Mouse (Mus musculus): ENCODE data around the gene Sult2b1. TPM values are rescaled to one million over a fixed set of nuclear protein-coding genes. Genes with fewer than 3 reads are reported as not detected.
A peak's percentile ranks its signal among the peaks of the same experiment; 100 is the strongest.

Sult2b1 gene
- polyA plus RNA-seq, 1 experiment from 2014 or later: 1.4 TPM

- Histone ChIP-seq H3K27ac (ENCODE audit: low read depth, low read length) (no peak overlapping the region), H3K4me1 (replicated peaks; ENCODE audit: control insufficient read depth, insufficient read depth, low read length) (peaks cover 32% of the 10 kb centered on the region), H3K9ac (ENCODE audit: low read length) (no peak overlapping the region), H3K9me3 (ENCODE audit: control insufficient read depth, low read length) (no peaks in the 10 kb centered on the region), H3K4me2 (ENCODE audit: low read depth, low read length, severe bottlenecking) (no peak overlapping the region), H3K4me3 (ENCODE audit: low read depth, low read length) (no peak overlapping the region), H3K27me3 (ENCODE audit: control insufficient read depth, insufficient read depth, low read length) (no peaks in the 10 kb centered on the region), H3K36me3 (ENCODE audit: control insufficient read depth, insufficient read depth, low read length) (peaks cover 18% of the 10 kb centered on the region; the same call in 1 of the 2 replicates)
- no peak for DNase-seq (ENCODE audit: low spot score)
- WGBS: 90% methylated on average over 21 of the region's 21 CpGs
- no peak for ATAC-seq (replicated peaks; ENCODE audit: low FRiP score)
Measured at GRCm38 (mm10) chr7:45712022-45712757, 72.3 kb downstream of the Sult2b1 start.

- Histone ChIP-seq H3K9me3 (ENCODE audit: control insufficient read depth, low read length) (no peaks in the 10 kb centered on the region), H3K27ac (ENCODE audit: low read depth, low read length) (no peak overlapping the region), H3K36me3 (ENCODE audit: control insufficient read depth, insufficient read depth, low read length) (peaks cover 18% of the 10 kb centered on the region; the same call in 1 of the 2 replicates), H3K27me3 (ENCODE audit: control insufficient read depth, insufficient read depth, low read length) (no peaks in the 10 kb centered on the region), H3K4me2 (ENCODE audit: low read depth, low read length, severe bottlenecking) (no peak overlapping the region), H3K4me1 (replicated peaks; ENCODE audit: control insufficient read depth, insufficient read depth, low read length) (peaks cover 28% of the 10 kb centered on the region), H3K9ac (ENCODE audit: low read length) (no peak overlapping the region), H3K4me3 (ENCODE audit: low read depth, low read length) (no peak overlapping the region)
- ATAC-seq (replicated peaks; ENCODE audit: low FRiP score) (no peak), DNase-seq (ENCODE audit: low spot score) (no peak)
- WGBS: 93% methylated on average over 24 of the region's 24 CpGs
Measured at GRCm38 (mm10) chr7:45711316-45712021, 73.0 kb downstream of the Sult2b1 start.

GRCm38 (mm10) chr7:45710477-45711191, 73.8 kb downstream of the Sult2b1 start:
- H3K27me3 ChIP-seq (ENCODE audit: control insufficient read depth, insufficient read depth, low read length): no peaks in the 10 kb centered on the region
- no peak overlapping the region for H3K4me3 ChIP-seq (ENCODE audit: low read depth, low read length)
- H3K36me3 ChIP-seq (ENCODE audit: control insufficient read depth, insufficient read depth, low read length): peaks cover 18% of the 10 kb centered on the region; the same call in 1 of the 2 replicates
- no peak for ATAC-seq (replicated peaks; ENCODE audit: low FRiP score)
- no peaks in the 10 kb centered on the region for H3K9me3 ChIP-seq (ENCODE audit: control insufficient read depth, low read length)
- no peak overlapping the region for H3K4me2 ChIP-seq (ENCODE audit: low read depth, low read length, severe bottlenecking)
- peaks cover 29% of the 10 kb centered on the region for H3K4me1 ChIP-seq (replicated peaks; ENCODE audit: control insufficient read depth, insufficient read depth, low read length)
- no peak overlapping the region for H3K9ac ChIP-seq (ENCODE audit: low read length)
- 94% methylated on average over 20 of the region's 20 CpGs for WGBS
- H3K27ac ChIP-seq (ENCODE audit: low read depth, low read length): no peak overlapping the region
- DNase-seq (ENCODE audit: low spot score): no peak

GRCm38 (mm10) chr7:45709677-45710355, 74.7 kb downstream of the Sult2b1 start:
- H3K9ac ChIP-seq (ENCODE audit: low read length): no peak overlapping the region
- H3K27me3 ChIP-seq (ENCODE audit: control insufficient read depth, insufficient read depth, low read length): no peaks in the 10 kb centered on the region
- 73% methylated on average over 14 of the region's 14 CpGs for WGBS
- DNase-seq (ENCODE audit: low spot score): no peak
- no peak overlapping the region for H3K4me2 ChIP-seq (ENCODE audit: low read depth, low read length, severe bottlenecking)
- no peak overlapping the region for H3K4me3 ChIP-seq (ENCODE audit: low read depth, low read length)
- no peak for ATAC-seq (replicated peaks; ENCODE audit: low FRiP score)
- peaks cover 18% of the 10 kb centered on the region; the same call in 1 of the 2 replicates for H3K36me3 ChIP-seq (ENCODE audit: control insufficient read depth, insufficient read depth, low read length)
- peaks cover 28% of the 10 kb centered on the region for H3K4me1 ChIP-seq (replicated peaks; ENCODE audit: control insufficient read depth, insufficient read depth, low read length)
- no peaks in the 10 kb centered on the region for H3K9me3 ChIP-seq (ENCODE audit: control insufficient read depth, low read length)
- H3K27ac ChIP-seq (ENCODE audit: low read depth, low read length): no peak overlapping the region

DNA sequence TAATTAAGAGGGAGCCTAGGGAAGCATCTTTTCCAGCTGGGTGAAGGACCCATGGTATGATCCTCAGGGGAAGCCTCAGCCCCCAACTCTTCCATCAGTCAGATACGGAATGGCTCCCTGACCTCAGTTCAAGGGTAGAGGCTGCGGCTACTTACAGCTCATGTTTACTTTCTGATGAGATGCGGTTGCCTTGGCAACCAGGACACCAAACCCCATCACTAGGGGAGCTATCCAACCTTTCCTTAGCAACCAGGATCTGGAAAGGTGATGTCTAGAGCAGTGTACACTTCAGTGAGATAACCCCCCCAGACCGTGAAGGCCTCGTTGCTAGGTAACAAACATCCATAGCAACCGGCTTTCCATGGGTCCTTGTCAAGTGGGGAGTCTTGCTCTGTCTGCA, 75.4 kb downstream of the Sult2b1 start:
- Histone ChIP-seq H3K9ac (ENCODE audit: low read length) (no peak overlapping the region), H3K4me1 (replicated peaks; ENCODE audit: control insufficient read depth, insufficient read depth, low read length) (peaks cover 24% of the 10 kb centered on the region), H3K27ac (ENCODE audit: low read depth, low read length) (no peak overlapping the region), H3K27me3 (ENCODE audit: control insufficient read depth, insufficient read depth, low read length) (no peaks in the 10 kb centered on the region), H3K4me3 (ENCODE audit: low read depth, low read length) (no peak overlapping the region), H3K36me3 (ENCODE audit: control insufficient read depth, insufficient read depth, low read length) (peaks cover 18% of the 10 kb centered on the region; the same call in 1 of the 2 replicates), H3K9me3 (ENCODE audit: control insufficient read depth, low read length) (no peaks in the 10 kb centered on the region), H3K4me2 (ENCODE audit: low read depth, low read length, severe bottlenecking) (no peak overlapping the region)
- WGBS: 49% methylated on average over 6 of the region's 6 CpGs
- no peak for ATAC-seq (replicated peaks; ENCODE audit: low FRiP score)
- no peak for DNase-seq (ENCODE audit: low spot score)

DNA sequence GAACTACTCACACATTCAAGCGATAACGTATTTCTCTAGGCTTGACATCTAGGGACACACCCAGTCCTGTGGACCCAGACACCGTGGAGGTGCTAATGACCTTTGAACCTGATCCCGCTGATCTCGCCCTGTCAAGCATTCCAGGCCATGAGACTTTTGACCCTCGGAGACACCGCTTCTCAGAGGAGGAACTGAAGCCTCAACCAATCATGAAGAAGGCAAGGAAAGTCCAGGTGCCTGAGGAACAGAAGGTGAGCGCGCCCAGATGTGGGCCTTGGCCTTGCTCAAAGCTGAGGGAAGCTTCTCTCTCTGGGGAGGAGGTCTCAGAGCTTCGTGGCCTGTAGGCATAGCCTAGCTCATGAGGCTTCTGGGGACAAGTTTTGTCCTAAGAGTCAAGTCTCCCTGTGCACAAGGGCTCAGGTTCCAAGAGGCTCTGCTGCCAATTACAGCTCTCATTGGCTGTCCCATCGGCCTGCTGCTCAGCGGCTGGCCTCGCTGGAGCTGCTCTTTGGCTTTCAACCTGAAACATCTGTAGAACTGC, 76.2 kb downstream of the Sult2b1 start:
- H3K4me2 ChIP-seq (ENCODE audit: low read depth, low read length, severe bottlenecking): peak overlapping the region; percentile 98; the same call in 1 of the 2 replicates
- H3K9ac ChIP-seq (ENCODE audit: low read length): no peak overlapping the region

GRCm38 (mm10) chr7:45707375-45707967, 77.0 kb downstream of the Sult2b1 start:
- ATAC-seq (replicated peaks; ENCODE audit: low FRiP score): peak; percentile 27
- peak overlapping the region; percentile 98 for H3K4me2 ChIP-seq (ENCODE audit: low read depth, low read length, severe bottlenecking)
- no peaks in the 10 kb centered on the region for H3K9me3 ChIP-seq (ENCODE audit: control insufficient read depth, low read length)
- H3K4me3 ChIP-seq (ENCODE audit: low read depth, low read length): peak overlapping the region; percentile 52
- peak; percentile 93 for DNase-seq (ENCODE audit: low spot score)
- H3K4me1 ChIP-seq (replicated peaks; ENCODE audit: control insufficient read depth, insufficient read depth, low read length): peaks cover 28% of the 10 kb centered on the region
- H3K27me3 ChIP-seq (ENCODE audit: control insufficient read depth, insufficient read depth, low read length): no peaks in the 10 kb centered on the region
- H3K9ac ChIP-seq (ENCODE audit: low read length): peak overlapping the region; percentile 9
- H3K27ac ChIP-seq (ENCODE audit: low read depth, low read length): peak overlapping the region; percentile 37; the same call in 1 of the 2 replicates
- peaks cover 10% of the 10 kb centered on the region; the same call in 1 of the 2 replicates for H3K36me3 ChIP-seq (ENCODE audit: control insufficient read depth, insufficient read depth, low read length)
- under 1% methylated on average over 27 of the region's 27 CpGs for WGBS

More for the DNA sequence above, 76.2 kb downstream of the Sult2b1 start:
- H3K9me3 ChIP-seq (ENCODE audit: control insufficient read depth, low read length): no peaks in the 10 kb centered on the region
- no peak overlapping the region for H3K4me3 ChIP-seq (ENCODE audit: low read depth, low read length)
- 56% methylated on average over 13 of the region's 13 CpGs for WGBS
- DNase-seq (ENCODE audit: low spot score) (peak; percentile 52), ATAC-seq (replicated peaks; ENCODE audit: low FRiP score) (no peak)
- no peaks in the 10 kb centered on the region for H3K27me3 ChIP-seq (ENCODE audit: control insufficient read depth, insufficient read depth, low read length)
- H3K4me1 ChIP-seq (replicated peaks; ENCODE audit: control insufficient read depth, insufficient read depth, low read length): peaks cover 28% of the 10 kb centered on the region
- H3K36me3 ChIP-seq (ENCODE audit: control insufficient read depth, insufficient read depth, low read length): peaks cover 16% of the 10 kb centered on the region; the same call in 1 of the 2 replicates
- no peak overlapping the region for H3K27ac ChIP-seq (ENCODE audit: low read depth, low read length)
